Mouse (Mus musculus): ENCODE results near the gene 1500009C09Rik. TPM values are rescaled to one million over a fixed set of nuclear protein-coding genes. Genes with fewer than 3 reads are reported as not detected.

Gene 1500009C09Rik
- polyA plus RNA-seq, 1 experiment, result not detected

- TF ChIP-seq MAX (IDR thresholded peaks at IDR 0.05; ENCODE audit: low read depth), result no peak
- TF ChIP-seq MYOG (IDR thresholded peaks at IDR 0.05; ENCODE audit: control insufficient read depth in 1 of 3, insufficient read depth in 1 of 3, insufficient read length in 2 of 3, low read depth in 2 of 3), result no peak
- H3K4me2 ChIP-seq (ENCODE audit: low read depth), result no peak overlapping the region
- H3K27me3 ChIP-seq (ENCODE audit: control insufficient read depth, insufficient read depth, insufficient read length), result peaks cover 22% of the 10 kb centered on the region
- no peaks in the 10 kb centered on the region for H3K79me2 ChIP-seq (ENCODE audit: control insufficient read depth, insufficient read depth)
- H3K36me3 ChIP-seq (ENCODE audit: control insufficient read depth, insufficient read depth), result no peaks in the 10 kb centered on the region
- no peak overlapping the region for H3ac ChIP-seq (ENCODE audit: control insufficient read depth, insufficient read length)
- H3K4me3 ChIP-seq, result no peak overlapping the region
These were observed 36.7 kb upstream of the 1500009C09Rik start for GRCm38 (mm10) chr15:82215332-82216046.

- Histone ChIP-seq H3K4me2 (ENCODE audit: low read depth) (no peak overlapping the region), H3K79me2 (ENCODE audit: control insufficient read depth, insufficient read depth) (no peaks in the 10 kb centered on the region), H3ac (ENCODE audit: control insufficient read depth, insufficient read length) (no peak overlapping the region), H3K36me3 (ENCODE audit: control insufficient read depth, insufficient read depth) (no peaks in the 10 kb centered on the region), H3K4me3 (no peak overlapping the region), H3K27me3 (ENCODE audit: control insufficient read depth, insufficient read depth, insufficient read length) (peaks cover 17% of the 10 kb centered on the region)
- no peak for TF ChIP-seq POLR2AphosphoS2 (IDR thresholded peaks at IDR 0.05; ENCODE audit: insufficient read length, low read depth)
- TF ChIP-seq SRF (IDR thresholded peaks at IDR 0.05; ENCODE audit: control insufficient read depth, insufficient read length, low read depth), result no peak
- TF ChIP-seq MAX (IDR thresholded peaks at IDR 0.05; ENCODE audit: low read depth), result no peak
- TF ChIP-seq REST (IDR thresholded peaks at IDR 0.05; ENCODE audit: insufficient read depth, insufficient read length), result no peak
- TF ChIP-seq MYOD1 (IDR thresholded peaks at IDR 0.05; ENCODE audit: control insufficient read depth in 1 of 3, insufficient read length in 2 of 3, low read depth in 2 of 3), result no peak
- TF ChIP-seq CEBPB (IDR thresholded peaks at IDR 0.05; ENCODE audit: insufficient read depth, poor library complexity, severe bottlenecking), result no peak
- TF ChIP-seq POLR2A (IDR thresholded peaks at IDR 0.05; ENCODE audit: insufficient read length, low read depth), result no peak
- no peak for TF ChIP-seq USF1 (IDR thresholded peaks at IDR 0.05; ENCODE audit: low read depth)
- no peak for TF ChIP-seq MYOG (IDR thresholded peaks at IDR 0.05; ENCODE audit: control insufficient read depth in 1 of 3, insufficient read depth in 1 of 3, insufficient read length in 2 of 3, low read depth in 2 of 3)
- TF ChIP-seq TCF3 (IDR thresholded peaks at IDR 0.05; ENCODE audit: insufficient read length, low read depth), result no peak
- no peak for TF ChIP-seq E2F4 (IDR thresholded peaks at IDR 0.05; ENCODE audit: insufficient read depth)
- no peak for TF ChIP-seq TCF12 (IDR thresholded peaks at IDR 0.05; ENCODE audit: insufficient read depth, poor library complexity, severe bottlenecking)
These were observed 35.9 kb upstream of the 1500009C09Rik start for GRCm38 (mm10) chr15:82216142-82216827.

- Histone ChIP-seq H3K4me3 (no peak overlapping the region), H3ac (ENCODE audit: control insufficient read depth, insufficient read length) (no peak overlapping the region), H3K27me3 (ENCODE audit: control insufficient read depth, insufficient read depth, insufficient read length) (peaks cover 9% of the 10 kb centered on the region), H3K36me3 (ENCODE audit: control insufficient read depth, insufficient read depth) (no peaks in the 10 kb centered on the region), H3K4me2 (ENCODE audit: low read depth) (no peak overlapping the region), H3K79me2 (ENCODE audit: control insufficient read depth, insufficient read depth) (no peaks in the 10 kb centered on the region)
- no peak for TF ChIP-seq TCF12 (IDR thresholded peaks at IDR 0.05; ENCODE audit: insufficient read depth, poor library complexity, severe bottlenecking)
- TF ChIP-seq E2F4 (IDR thresholded peaks at IDR 0.05; ENCODE audit: insufficient read depth), result no peak
- no peak for TF ChIP-seq USF1 (IDR thresholded peaks at IDR 0.05; ENCODE audit: low read depth)
- no peak for TF ChIP-seq TCF3 (IDR thresholded peaks at IDR 0.05; ENCODE audit: insufficient read length, low read depth)
- no peak for TF ChIP-seq MYOD1 (IDR thresholded peaks at IDR 0.05; ENCODE audit: control insufficient read depth in 1 of 3, insufficient read length in 2 of 3, low read depth in 2 of 3)
- no peak for TF ChIP-seq MAX (IDR thresholded peaks at IDR 0.05; ENCODE audit: low read depth)
- TF ChIP-seq REST (IDR thresholded peaks at IDR 0.05; ENCODE audit: insufficient read depth, insufficient read length), result no peak
- TF ChIP-seq MYOG (IDR thresholded peaks at IDR 0.05; ENCODE audit: control insufficient read depth in 1 of 3, insufficient read depth in 1 of 3, insufficient read length in 2 of 3, low read depth in 2 of 3), result no peak
- TF ChIP-seq POLR2A (IDR thresholded peaks at IDR 0.05; ENCODE audit: insufficient read length, low read depth), result no peak
- no peak for TF ChIP-seq POLR2AphosphoS2 (IDR thresholded peaks at IDR 0.05; ENCODE audit: insufficient read length, low read depth)
- no peak for TF ChIP-seq CEBPB (IDR thresholded peaks at IDR 0.05; ENCODE audit: insufficient read depth, poor library complexity, severe bottlenecking)
- no peak for TF ChIP-seq SRF (IDR thresholded peaks at IDR 0.05; ENCODE audit: control insufficient read depth, insufficient read length, low read depth)
These were observed 35.2 kb upstream of the 1500009C09Rik start for GRCm38 (mm10) chr15:82217039-82217438.

- Histone ChIP-seq H3K79me2 (ENCODE audit: control insufficient read depth, insufficient read depth) (no peaks in the 10 kb centered on the region), H3K4me2 (ENCODE audit: low read depth) (no peak overlapping the region), H3K4me3 (no peak overlapping the region), H3ac (ENCODE audit: control insufficient read depth, insufficient read length) (no peak overlapping the region), H3K36me3 (ENCODE audit: control insufficient read depth, insufficient read depth) (no peaks in the 10 kb centered on the region), H3K27me3 (ENCODE audit: control insufficient read depth, insufficient read depth, insufficient read length) (no peaks in the 10 kb centered on the region)
- TF ChIP-seq MAX (IDR thresholded peaks at IDR 0.05; ENCODE audit: low read depth) (no peak), E2F4 (IDR thresholded peaks at IDR 0.05; ENCODE audit: insufficient read depth) (no peak), POLR2AphosphoS2 (IDR thresholded peaks at IDR 0.05; ENCODE audit: insufficient read length, low read depth) (no peak), MYOD1 (IDR thresholded peaks at IDR 0.05; ENCODE audit: control insufficient read depth in 1 of 3, insufficient read length in 2 of 3, low read depth in 2 of 3) (no peak)
These were observed 34.2 kb upstream of the 1500009C09Rik start for GRCm38 (mm10) chr15:82217980-82218379.

Data from myocyte (in vitro differentiated cells).